Mouse (Mus musculus) lung, postnatal 14 days (tissue): ENCODE data around the gene Asic3.

Experiments
- DNase-seq: peaks from one replicate; pipeline ENCODE4 v3.0.0; 2021

The Asic3 gene

DNA sequence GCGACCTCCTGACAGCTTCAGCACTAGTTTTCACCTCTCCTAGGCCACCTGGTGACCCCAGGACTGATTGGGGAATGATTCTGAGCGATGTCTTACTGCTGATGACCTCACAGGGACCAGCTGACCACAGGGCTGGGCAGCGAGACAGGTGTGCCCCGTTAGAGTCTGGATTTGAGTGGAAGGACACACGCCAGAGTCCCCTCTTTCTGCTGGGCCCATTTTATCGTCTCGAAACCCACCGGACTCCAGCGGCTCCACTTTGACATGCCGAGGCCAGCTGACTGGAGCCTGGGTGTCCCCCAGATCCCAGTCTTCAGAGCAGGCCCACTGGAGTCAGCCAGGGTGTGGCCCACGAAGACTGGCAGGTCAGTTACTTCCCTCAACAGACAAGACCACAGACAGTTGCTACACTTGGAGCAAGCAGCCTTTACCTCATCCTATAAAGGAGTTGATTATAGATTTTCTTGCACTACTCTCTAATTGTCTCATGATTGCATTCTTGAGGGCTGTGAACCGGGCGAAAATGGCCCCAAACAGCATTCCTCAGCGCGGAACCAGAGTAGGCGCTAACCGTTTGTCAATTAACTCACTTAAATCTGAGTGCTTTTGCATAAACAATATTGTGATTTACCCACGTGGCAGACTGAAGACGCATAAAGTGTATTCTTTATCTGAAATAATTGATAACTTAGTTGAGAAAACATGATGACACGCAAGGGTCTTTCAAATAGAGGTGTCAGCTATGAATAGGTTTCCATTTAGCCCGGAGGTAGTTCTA lies 11.0 kb downstream of the Asic3 start:
- peak; percentile 42 for DNase-seq

DNA sequence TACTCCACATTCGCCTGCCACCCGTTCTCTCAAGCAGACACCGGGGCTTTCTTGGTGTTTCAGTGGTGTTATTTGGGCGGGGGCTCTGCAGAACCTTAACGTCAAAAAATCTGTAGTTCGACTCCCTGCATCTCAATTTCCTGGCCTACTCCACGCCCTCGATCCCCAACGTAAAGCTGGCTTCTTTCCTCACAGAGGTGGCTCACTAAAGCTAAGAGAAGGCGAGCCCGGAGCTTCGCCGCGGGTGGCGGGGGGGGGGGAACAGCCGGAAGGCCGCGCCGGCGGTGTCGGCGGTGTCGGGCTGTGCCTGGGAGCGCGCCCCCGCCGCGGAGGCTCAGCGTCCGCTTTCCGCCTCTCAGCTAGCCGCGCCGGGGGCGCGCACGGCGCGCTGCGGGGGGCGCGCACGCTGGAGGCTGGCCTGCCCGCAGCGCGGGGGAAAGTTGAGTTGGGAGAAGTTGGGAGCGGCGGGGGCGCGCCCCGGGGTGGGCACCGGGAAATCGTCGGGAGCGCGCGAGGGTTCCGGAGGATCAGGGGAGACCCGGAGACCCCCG lies 11.7 kb downstream of the Asic3 start:
- DNase-seq, result peak; percentile 86

DNA sequence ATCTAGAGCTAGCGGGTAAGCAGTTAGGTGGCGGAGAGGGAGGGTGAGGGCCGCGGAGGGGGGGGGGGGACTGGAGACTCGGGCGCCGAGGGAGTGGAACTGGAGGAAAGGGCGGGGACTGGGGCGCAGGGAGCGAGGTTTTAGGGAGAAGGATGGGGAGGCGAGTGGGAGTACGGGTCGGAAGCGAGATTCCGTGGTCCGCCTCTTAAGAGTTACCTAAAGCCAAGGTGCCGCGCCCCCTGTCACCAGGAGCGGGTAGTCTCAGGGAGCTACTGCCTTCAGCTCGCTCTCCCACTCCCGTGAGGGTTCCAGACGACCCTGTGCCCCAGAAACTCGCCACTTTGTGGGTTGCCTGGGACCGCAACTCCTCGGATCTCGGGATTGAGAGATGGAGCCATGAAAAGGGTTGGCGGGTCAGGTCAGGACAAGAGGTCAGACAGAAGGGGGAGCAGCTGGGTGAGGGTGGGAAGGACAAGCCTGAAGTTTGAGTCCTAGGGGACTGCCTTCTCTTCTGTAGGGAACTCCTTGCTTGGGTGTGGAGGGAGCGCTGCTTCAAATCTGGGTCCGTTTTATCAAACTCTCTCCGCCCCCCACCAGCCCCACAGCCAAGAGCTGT lies 12.3 kb downstream of the Asic3 start:
- DNase-seq, result peak; percentile 56

DNA sequence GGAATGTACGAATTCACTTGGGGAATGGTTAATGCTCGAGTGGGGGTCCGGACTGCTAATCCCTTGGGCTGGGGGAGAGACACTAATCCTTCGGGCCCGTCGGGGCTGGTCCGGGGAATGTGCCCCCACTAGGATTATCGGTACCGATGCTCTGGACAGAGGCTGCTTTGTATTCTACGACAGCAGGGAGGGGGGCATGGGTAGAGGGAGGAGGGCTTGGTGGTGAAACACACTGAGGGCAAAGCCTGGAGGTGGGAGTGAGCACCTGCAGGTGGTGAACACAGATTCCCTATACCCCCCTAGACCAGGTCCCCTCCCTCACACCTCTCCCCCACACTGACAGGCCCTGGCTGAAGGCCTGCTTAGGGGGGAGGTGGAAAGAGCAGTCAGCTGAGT lies 12.8 kb downstream of the Asic3 start:
- DNase-seq, result no peak

DNA sequence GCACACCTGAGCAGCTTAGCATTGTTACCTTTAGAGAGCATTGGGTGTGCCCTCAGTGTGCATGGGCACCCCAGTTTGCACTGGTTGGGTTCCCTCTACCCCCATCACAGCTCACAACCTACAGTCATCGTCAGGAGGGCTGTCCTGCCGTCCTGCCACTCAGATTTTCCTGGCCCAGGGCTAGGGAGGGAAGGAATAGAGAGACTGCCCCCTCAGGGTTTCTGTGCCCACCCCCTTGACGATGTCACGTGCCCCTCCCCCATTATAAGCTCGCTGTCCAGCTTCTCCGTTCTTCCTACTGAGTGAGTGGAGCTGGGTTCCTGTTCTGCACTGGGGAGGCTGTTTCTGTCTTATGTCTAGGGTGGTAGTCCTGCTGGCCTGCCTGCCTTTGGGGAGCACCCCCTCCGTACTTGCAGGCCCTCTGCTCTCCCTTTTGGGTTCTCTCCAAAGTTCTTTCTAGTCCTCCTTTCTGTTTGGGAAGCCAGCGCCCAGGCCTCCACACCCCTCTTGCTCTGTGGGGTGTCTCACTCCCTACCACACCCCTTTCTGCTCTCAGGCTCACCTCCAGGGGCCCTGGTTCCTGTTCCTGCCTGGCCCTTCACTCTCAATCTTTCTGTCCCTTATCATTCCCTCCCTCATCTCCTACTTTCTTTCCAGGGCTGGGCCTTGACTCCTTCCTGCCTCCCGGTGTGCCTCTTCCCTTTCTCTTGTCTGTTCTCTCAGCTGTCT lies 13.5 kb downstream of the Asic3 start:
- no peak for DNase-seq

DNA sequence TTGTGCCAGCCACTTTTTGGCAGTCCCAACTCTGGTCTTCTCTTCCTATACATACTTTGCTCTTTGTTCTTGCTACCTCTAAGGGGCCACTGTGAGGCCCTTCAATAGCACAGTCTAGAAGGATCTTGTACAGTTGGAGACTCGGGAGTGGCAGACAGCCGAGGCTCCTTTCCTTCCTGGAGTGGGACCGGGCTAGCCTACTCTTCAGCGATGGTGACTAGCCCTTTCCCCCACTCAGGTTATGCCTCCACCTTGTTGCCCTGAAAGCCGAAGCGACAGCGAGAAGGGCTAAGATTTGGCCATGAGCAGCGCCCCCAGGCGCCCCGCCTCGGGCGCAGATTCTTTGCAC lies 14.1 kb downstream of the Asic3 start:
- DNase-seq, result no peak

DNA sequence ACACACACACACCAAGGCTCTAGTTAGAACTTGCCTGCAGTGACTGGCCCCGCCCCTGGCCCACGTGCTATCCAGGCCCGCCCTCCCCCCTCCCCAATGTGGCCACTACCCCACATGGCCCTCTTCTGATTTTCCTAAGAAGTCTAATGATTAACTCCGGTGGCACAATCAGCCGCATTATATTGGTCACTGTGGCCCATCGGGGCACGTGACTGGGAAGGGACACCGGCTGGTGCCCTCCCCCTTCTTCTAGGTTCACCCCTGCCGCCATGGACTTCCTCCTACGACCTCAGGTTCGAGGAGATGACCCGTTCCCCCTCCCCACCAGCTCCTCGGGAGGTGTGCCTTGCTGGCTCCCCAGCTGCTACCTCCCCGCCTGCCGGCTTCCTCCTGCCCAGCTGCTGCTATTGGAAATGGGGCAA lies 14.8 kb downstream of the Asic3 start:
- DNase-seq, result peak; percentile 30

DNA sequence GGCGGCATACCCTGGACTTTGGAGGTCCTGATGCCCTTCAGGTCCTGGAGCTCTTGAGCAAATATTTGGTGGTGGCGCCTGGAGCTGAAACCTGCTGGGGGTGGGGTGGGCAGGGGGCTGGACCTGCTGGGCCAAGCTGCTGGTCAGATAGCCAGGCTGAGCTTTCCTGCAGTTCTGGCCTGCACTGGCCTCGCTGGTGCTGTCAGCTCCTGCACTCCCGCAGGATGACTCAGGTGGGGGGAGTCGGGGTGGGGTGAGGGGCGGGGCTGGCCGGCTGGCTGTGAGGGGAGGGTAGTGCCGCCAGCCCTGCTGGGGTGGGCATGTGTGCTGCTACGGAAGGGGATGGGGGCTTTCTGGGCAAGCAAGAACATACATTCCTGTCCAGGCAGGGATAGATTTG lies 15.4 kb downstream of the Asic3 start:
- DNase-seq, result no peak

DNA sequence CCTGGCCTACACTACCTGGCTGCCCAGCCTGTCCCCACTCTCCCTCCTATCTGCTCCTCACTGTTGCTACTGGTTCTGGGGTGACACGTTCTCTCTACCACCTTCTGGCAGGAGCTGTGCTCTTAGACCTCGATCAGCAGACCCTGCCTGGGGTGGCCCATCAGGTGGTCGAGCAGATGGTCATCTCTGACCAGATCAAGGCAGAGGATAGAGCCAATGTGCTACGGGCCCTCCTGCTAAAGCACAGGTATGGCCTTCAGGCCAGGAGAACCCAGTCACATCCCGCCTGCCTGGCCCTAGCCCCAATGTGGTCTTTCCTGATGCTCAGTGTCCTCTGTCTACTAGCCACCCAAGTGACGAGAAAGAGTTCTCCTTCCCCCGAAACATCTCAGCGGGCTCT lies 20.8 kb downstream of the Asic3 start:
- no peak for DNase-seq

DNA sequence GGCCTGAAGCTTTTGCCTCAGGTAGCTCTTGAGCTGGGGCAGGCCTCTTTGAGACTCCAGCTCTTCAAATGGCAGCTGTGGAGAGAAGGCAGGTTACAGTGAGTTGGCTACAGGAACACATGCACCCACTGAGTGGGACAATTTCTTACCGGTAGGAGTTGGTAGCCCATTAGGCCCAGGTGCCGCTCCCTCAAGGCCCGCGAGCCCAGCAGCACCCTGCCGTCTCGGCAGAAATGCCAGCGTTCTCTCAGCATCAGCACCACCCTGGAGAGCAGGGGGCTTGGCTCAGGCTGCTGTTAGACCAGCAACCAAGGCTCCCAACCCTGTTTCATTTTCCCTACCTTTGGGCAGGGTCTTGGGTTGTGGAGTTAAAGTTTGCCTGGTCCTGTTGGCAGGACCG lies 28.0 kb downstream of the Asic3 start:
- DNase-seq, result no peak

DNA sequence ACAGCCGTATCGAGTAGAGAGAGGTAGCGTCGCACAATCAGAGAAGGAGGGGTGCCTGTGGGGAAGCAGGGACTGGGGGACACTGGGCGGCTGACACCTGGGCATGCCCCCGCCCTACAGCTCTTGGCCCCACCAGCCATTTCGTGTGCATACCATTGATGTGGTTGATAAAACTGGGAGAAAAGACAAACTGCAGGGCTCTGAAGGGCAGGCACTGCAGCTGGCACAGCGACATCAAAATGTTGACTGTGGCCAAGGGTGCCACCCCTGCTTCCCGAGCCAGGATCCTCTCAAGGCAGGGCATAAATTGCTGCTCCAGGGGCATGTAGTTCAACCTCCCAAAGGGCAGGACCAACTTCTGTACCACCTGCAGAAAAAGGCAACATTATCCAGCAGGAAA lies 28.8 kb downstream of the Asic3 start:
- no peak for DNase-seq

DNA sequence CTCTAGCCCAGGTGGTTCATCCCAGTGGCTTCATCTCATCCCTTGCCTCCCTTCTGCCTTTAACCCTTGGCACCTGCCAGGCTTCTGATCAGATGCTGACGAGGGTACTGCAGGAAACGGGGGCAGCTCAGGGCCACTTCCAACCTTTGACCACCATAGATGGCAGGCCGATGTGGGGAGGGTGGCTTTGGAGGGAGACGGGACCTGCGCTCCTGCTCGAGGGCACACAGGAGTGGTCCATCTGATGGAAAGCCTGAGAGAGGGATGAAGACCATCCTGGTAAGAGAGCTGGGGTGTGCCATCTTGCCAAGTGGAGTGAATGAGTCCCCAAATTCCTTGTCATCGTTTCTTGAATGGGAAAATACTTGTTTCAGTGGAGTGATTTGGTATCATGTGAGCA lies 30.0 kb downstream of the Asic3 start:
- DNase-seq, result no peak

DNA sequence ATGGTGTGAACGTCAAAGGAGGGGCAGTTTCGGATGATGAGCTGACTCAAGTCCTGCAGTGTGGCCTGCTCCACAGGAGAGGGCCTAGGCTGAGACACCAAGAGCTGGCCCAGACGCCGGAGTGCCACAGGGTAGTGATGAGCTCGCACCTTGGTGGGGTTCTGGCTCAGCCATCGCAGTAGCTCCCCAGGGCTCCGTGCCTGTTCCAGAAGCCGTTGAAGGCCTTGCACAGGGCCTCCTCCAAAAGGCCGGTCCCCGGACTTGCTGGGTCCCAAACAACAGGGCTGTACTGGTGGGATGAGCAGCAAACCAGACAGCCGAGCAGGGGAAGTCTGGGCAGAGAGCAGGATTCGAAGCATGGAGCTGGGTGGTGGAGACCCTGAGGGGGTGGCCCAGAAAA lies 30.7 kb downstream of the Asic3 start:
- no peak for DNase-seq

DNA sequence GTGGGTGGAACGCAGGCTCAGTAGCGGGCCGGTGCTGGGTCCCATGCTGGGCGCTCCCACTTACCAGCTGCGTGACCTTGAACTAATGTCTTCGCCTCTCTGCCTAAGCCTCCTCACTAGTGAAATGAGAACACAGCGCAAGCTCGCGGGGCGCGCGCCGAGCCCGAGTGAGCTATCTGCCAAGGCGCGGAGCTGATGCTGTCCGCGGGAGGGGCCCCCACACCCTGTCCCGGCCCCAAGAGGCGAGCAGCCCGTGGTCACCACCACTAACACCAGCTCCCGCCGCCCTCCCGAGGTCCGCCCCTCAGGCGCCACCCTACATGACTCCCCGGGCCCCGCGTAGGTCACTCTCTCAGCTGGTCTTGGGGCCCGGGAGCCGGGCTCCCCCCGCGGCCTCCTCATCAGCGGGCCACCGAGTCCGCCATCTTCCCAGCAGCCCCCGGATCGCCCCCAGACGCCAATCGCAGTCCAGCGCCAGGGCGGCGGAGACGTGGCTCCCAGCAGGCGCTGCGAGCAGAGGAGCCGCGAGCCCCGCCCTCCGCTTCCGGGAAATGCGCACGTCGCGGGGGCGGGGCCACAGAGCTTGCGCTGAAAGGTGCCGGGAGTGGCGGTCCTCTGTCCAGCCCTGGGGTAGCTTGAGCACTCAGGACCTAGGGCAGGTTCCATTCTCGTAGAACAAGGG lies 31.7 kb downstream of the Asic3 start, which contains the start of gene Fastk:
Gene Fastk, minus strand, starts transcription at position 542 of the 682 bp plus-strand sequence.
- peak; percentile 96 for DNase-seq

DNA sequence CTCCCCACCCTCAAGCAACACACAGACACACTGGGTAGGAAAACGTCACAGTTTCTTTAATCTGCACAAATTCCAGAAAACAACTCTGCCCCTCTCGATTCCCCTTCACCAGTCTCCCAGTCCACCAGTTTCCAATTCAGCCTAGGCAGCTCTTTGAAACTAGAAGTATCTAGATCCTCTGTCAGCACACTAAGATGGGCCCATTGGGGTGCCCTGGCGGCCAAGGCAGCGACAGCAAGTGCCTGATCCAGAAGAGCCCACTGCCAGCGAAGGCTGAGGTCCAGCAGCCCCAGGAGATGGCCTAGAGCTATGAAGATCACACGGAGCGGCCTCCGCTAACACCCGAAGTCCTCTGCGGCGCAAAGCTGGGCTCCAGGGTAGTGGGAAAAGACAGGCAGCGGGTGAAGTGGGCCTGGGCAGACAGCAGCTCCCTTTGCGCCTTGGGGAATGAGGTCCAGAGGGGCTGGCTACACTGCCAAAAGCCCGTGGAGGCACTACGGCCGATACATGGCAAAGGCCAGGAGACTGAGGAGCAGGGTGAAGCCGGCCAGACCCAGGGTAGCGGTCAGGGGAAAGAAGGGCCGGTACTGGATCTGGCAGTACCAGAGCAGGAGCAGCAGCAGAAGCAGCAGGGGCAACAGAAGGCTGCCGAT lies 32.4 kb downstream of the Asic3 start:
- DNase-seq, result no peak

DNA sequence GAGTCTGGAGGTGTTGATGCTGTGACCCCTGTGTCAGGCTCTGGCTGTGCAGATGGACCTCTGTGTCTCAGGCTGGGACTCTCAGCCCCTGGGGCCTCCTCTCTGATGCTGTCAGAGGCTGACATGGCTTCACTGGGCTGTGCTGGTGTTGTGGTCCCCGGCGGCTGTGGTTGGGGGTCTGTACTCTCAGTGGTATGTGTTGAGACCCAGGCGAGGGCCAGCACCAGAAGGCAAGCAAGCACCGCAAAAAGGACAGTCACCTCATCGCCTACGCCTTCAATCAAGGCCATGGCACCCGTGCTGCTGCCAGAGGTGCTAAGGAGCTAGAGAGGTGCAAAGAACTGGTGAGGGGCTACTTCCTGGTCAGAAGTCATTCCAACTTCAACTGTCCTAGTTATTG lies 33.4 kb downstream of the Asic3 start:
- DNase-seq, result no peak

DNA sequence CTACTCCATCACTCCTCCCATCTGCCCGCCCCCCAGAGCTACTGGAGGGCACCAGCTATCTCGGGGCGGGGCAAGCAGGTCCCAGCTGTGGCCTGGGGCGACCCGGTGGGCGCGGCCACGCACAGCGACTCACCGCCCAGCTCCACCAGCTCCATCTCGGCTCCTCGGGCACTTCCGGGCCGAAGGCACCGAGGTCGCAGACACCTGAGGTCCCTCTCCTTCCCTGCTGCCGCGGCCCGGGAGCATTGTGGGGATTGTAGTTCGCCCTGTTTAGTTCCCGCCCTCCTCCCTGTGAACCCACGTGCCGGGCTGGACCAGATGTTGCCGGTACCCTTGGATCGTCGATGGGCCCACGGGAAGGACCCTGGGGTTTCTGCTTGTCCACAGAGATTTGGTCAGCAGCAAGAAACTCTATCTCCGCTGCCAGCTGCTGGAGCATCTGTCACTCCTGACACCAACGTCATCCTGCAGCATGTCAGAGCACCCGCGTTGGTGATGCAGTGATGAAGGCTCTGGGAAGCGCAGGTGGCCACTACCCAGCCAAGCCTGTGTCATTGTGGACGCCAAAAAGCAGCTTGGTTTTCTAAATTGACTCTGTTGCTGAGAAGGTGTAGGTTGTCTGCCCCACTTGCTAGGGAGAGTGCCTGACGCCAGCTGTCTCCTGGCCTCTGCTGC lies 34.6 kb downstream of the Asic3 start, which contains the start of gene Tmub1:
Gene Tmub1, minus strand, starts transcription at position 231 of the 675 bp plus-strand sequence.
- peak; percentile 82 for DNase-seq

DNA sequence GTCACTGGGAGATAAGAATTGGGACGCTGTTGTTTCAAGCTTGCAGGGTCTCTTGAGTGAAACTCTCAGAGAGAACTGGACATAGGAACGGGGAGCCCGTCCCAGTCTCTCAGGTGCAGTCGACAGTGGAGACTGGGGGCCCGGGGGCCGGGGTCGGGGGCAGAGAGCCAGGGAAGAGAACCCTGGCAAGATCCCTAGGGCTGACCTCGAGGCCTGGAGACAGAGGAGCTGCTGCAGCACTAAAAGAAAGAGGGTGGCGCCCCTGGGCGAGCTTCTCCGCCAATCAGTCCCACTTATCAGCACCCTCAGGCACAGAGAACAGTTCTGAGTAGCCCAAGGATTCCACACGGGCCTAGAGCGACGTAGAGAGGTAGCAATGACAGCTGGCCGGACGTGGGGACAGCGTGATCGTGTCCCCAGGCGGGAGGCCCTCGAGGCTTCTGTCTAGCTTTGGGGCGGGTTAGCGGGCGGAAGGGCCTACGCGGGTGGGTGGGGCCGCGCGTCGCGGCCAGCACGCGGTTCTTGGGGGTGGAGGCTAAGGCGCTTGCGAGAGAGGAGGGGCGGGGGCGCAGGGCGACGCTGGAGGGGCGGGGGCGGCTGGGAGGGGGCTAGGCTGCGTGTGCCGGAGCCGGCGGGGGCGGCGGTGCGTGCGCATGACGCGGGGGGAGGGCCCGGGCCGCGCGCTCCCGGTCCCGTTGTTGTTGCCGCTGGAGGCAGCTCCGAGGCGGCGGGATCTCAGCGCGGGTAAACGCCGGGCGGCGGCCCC lies 38.3 kb downstream of the Asic3 start:
- DNase-seq, result peak; percentile 90

DNA sequence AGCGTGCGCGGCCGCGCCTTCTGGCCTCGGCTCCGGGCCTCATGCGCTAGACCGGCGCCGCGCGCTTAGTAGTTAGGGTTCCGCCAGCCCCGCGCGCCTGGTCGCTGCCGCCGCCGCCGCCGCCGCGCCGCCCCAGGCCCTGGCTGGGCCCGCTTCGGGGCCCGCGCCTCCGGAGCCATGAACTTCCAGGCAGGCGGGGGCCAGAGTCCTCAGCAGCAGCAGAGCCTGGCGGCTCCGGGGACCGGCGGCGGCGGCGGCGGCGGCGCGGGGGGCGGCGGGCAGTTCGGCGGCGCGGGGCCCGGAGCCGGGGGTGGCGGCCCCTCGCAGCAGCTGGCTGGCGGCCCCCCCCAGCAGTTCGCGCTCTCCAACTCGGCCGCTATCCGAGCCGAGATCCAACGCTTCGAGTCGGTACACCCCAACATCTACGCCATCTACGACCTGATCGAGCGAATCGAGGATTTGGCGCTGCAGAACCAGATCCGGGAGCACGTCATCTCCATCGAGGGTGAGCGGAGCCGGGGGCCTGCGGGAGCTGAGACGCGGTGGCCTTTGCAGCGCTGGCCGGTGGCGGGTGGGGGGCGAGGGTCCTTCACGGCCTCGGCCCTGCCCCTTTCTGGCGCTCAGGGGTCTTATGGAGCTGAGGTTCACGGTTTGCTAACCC lies 39.0 kb downstream of the Asic3 start, which contains the start of gene Agap3:
Gene Agap3, plus strand, starts transcription at position 148 of the 661 bp plus-strand sequence.
- peak; percentile 37 for DNase-seq

DNA sequence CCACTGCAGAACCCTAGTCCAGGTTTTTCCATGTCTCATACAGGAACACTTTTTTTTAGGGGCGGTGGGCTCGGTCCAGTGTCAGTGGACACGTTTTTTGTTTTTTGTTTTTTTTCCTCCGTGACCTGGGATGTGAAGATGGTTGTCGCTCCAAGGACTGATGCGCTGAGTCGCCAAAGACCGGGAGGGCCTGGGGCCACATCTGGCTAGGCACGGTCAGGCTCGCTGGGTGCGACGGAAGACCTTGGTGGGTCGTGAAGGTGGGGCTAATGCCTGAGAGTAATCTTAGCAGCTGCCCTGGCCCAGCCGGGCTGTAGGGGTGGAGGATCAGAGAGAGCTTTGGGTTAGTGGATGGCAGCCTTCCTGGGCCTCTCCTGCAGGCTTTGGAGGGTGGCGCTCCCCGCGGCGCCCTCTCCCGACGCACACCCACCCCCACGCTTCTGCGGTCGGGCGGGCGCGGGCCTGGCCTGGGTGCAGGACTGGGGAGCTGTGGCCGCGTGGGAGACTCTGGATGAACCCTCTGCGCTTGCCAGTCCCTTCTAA lies 39.6 kb downstream of the Asic3 start:
- peak; percentile 21 for DNase-seq
